Mouse (Mus musculus): ENCODE measurements around the gene Usp46. TPM values are rescaled to one million over a fixed set of nuclear protein-coding genes. Genes with fewer than 3 reads are reported as not detected.

Gene Usp46
- total and polyA plus RNA-seq, 3 experiments: 1.7 to 22.5 (median 16.3) TPM

DNA sequence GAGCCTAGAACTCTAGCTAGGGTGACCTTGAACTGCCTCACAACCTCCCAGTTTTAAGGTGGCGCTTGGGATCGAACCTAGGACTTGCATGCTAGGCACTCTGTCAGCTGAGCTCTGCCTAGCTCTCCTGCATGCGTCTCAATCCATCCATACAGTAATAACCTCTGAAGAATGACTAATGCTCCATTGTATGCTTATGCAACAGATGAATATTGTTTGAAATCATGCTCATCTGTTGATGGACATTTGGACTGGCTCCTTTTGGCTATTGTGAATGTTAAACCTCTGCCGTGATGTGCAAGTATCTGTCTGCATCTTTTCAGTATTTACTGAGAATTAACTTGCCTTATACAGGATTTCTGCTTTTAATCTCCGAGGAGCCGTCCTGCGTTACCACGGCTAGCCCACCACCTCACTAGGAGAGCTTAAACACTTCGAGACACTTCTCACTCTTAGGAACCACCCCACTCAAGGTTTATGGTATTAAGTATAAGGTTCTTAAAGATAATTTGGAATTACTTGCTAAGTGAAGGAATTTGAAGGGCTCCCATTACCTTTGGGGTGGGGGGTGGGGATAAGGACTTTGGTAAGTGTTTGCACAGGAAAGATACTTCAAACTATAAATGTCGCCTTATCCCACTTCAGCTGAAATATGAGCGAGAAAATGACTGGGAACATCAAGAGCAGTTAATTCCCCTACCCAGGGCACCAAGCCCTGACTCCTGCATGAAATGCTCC, 29.1 kb upstream of the Usp46 start:
- H3K4me1 ChIP-seq (ENCODE audit: insufficient read depth, low read depth, low read length): peaks cover 15% of the 10 kb centered on the region
- H3K4me3 ChIP-seq (ENCODE audit: low read depth, low read length): no peak overlapping the region
- H3K9me3 ChIP-seq (replicated peaks): no peaks in the 10 kb centered on the region; the same call in 1 of the 2 replicates
- TF ChIP-seq POLR2AphosphoS5 (IDR thresholded peaks at IDR 0.05; ENCODE audit: insufficient replicate concordance, low read depth, low read length): no peak; the same call in 1 of the 2 replicates
- no peak for TF ChIP-seq GATA2 (IDR thresholded peaks at IDR 0.05; ENCODE audit: borderline replicate concordance, low read depth, low read length)
- no peak for TF ChIP-seq TAL1 (conservative IDR thresholded peaks at IDR 0.05; ENCODE audit: low read depth, low read length)
- TF ChIP-seq GATA1 (IDR thresholded peaks at IDR 0.05; ENCODE audit: borderline replicate concordance, low read length): no peak
- TF ChIP-seq CTCF (IDR thresholded peaks at IDR 0.05; ENCODE audit: low read depth, low read length): no peak
- DNase-seq (ENCODE audit: low spot score) (no peak), ATAC-seq (ENCODE audit: extremely low read depth, insufficient number of reproducible peaks, low FRiP score, poor library complexity, severe bottlenecking) (no peak)
- peaks cover 50% of the 10 kb centered on the region for H3K36me3 ChIP-seq (replicated peaks)
- H3K27me3 ChIP-seq (ENCODE audit: insufficient read depth, low read length): no peaks in the 10 kb centered on the region

GRCm38 (mm10) chr5:74096060-74096459, 27.8 kb upstream of the Usp46 start:
- Histone ChIP-seq H3K9me3 (replicated peaks) (no peaks in the 10 kb centered on the region; the same call in 1 of the 2 replicates), H3K27me3 (ENCODE audit: insufficient read depth, low read length) (no peaks in the 10 kb centered on the region), H3K4me1 (ENCODE audit: insufficient read depth, low read depth, low read length) (peaks cover 17% of the 10 kb centered on the region), H3K4me3 (ENCODE audit: low read depth, low read length) (no peak overlapping the region), H3K36me3 (replicated peaks) (peaks cover 50% of the 10 kb centered on the region)
- no peak for DNase-seq (ENCODE audit: low spot score)
- TF ChIP-seq POLR2AphosphoS5 (IDR thresholded peaks at IDR 0.05; ENCODE audit: insufficient replicate concordance, low read depth, low read length) (no peak), TAL1 (conservative IDR thresholded peaks at IDR 0.05; ENCODE audit: low read depth, low read length) (no peak), GATA2 (IDR thresholded peaks at IDR 0.05; ENCODE audit: borderline replicate concordance, low read depth, low read length) (no peak), CTCF (IDR thresholded peaks at IDR 0.05; ENCODE audit: low read depth, low read length) (no peak), GATA1 (IDR thresholded peaks at IDR 0.05; ENCODE audit: borderline replicate concordance, low read length) (no peak)
- ATAC-seq (ENCODE audit: extremely low read depth, insufficient number of reproducible peaks, low FRiP score, poor library complexity, severe bottlenecking): no peak

DNA sequence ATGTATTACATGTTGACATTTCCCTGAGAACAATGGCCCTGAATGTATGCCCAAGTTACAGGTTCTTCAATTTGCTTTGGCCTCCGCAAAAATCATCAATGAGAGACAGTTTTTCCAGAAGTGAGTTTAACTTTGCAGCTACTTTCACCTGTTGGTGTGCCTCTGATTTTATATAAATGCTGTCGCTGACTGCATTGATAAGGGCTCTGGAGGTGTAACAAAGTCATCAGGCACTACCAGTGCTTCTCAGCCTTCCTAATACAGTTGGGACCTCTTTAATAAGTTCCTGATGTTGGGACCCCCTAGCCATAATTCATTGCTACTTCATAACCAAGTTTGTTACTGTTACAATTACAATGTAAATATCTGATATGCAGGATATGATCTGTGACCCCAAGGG, 27.4 kb upstream of the Usp46 start:
- H3K27me3 ChIP-seq (ENCODE audit: insufficient read depth, low read length): no peaks in the 10 kb centered on the region
- no peak overlapping the region for H3K4me3 ChIP-seq (ENCODE audit: low read depth, low read length)
- peaks cover 17% of the 10 kb centered on the region for H3K4me1 ChIP-seq (ENCODE audit: insufficient read depth, low read depth, low read length)
- no peaks in the 10 kb centered on the region; the same call in 1 of the 2 replicates for H3K9me3 ChIP-seq (replicated peaks)
- TF ChIP-seq GATA1 (IDR thresholded peaks at IDR 0.05; ENCODE audit: borderline replicate concordance, low read length) (no peak), POLR2AphosphoS5 (IDR thresholded peaks at IDR 0.05; ENCODE audit: insufficient replicate concordance, low read depth, low read length) (no peak), TAL1 (conservative IDR thresholded peaks at IDR 0.05; ENCODE audit: low read depth, low read length) (no peak), CTCF (IDR thresholded peaks at IDR 0.05; ENCODE audit: low read depth, low read length) (no peak), GATA2 (IDR thresholded peaks at IDR 0.05; ENCODE audit: borderline replicate concordance, low read depth, low read length) (no peak)
- peaks cover 48% of the 10 kb centered on the region for H3K36me3 ChIP-seq (replicated peaks)
- ATAC-seq (ENCODE audit: extremely low read depth, insufficient number of reproducible peaks, low FRiP score, poor library complexity, severe bottlenecking): no peak
- DNase-seq (ENCODE audit: low spot score): no peak

- DNase-seq (ENCODE audit: low spot score): no peak
- TF ChIP-seq CTCF (IDR thresholded peaks at IDR 0.05; ENCODE audit: low read depth, low read length) (no peak), POLR2AphosphoS5 (IDR thresholded peaks at IDR 0.05; ENCODE audit: insufficient replicate concordance, low read depth, low read length) (no peak), GATA2 (IDR thresholded peaks at IDR 0.05; ENCODE audit: borderline replicate concordance, low read depth, low read length) (no peak), TAL1 (conservative IDR thresholded peaks at IDR 0.05; ENCODE audit: low read depth, low read length) (no peak), GATA1 (IDR thresholded peaks at IDR 0.05; ENCODE audit: borderline replicate concordance, low read length) (no peak)
- no peaks in the 10 kb centered on the region; the same call in 1 of the 2 replicates for H3K9me3 ChIP-seq (replicated peaks)
These were observed 26.7 kb upstream of the Usp46 start for GRCm38 (mm10) chr5:74094841-74095437.

GRCm38 (mm10) chr5:74093556-74094428, 25.6 kb upstream of the Usp46 start:
- ATAC-seq (ENCODE audit: extremely low read depth, insufficient number of reproducible peaks, low FRiP score, poor library complexity, severe bottlenecking) (no peak), DNase-seq (ENCODE audit: low spot score) (no peak)
- H3K4me1 ChIP-seq (ENCODE audit: insufficient read depth, low read depth, low read length): peaks cover 17% of the 10 kb centered on the region
- H3K4me3 ChIP-seq (ENCODE audit: low read depth, low read length): peak overlapping the region; percentile 96
- TF ChIP-seq CTCF (IDR thresholded peaks at IDR 0.05; ENCODE audit: low read depth, low read length): no peak
- TF ChIP-seq POLR2AphosphoS5 (IDR thresholded peaks at IDR 0.05; ENCODE audit: insufficient replicate concordance, low read depth, low read length): no peak
- TF ChIP-seq GATA2 (IDR thresholded peaks at IDR 0.05; ENCODE audit: borderline replicate concordance, low read depth, low read length): no peak
- TF ChIP-seq TAL1 (conservative IDR thresholded peaks at IDR 0.05; ENCODE audit: low read depth, low read length): no peak
- no peak for TF ChIP-seq GATA1 (IDR thresholded peaks at IDR 0.05; ENCODE audit: borderline replicate concordance, low read length)
- H3K27me3 ChIP-seq (ENCODE audit: insufficient read depth, low read length): no peaks in the 10 kb centered on the region
- H3K9me3 ChIP-seq (replicated peaks): no peaks in the 10 kb centered on the region; the same call in 1 of the 2 replicates
- peaks cover 44% of the 10 kb centered on the region for H3K36me3 ChIP-seq (replicated peaks)

More at GRCm38 (mm10) chr5:74094841-74095437, 26.7 kb upstream of the Usp46 start:
- Histone ChIP-seq H3K4me1 (ENCODE audit: insufficient read depth, low read depth, low read length) (peaks cover 17% of the 10 kb centered on the region), H3K36me3 (replicated peaks) (peaks cover 48% of the 10 kb centered on the region), H3K27me3 (ENCODE audit: insufficient read depth, low read length) (no peaks in the 10 kb centered on the region), H3K4me3 (ENCODE audit: low read depth, low read length) (peak overlapping the region; percentile 96; the same call in 1 of the 2 replicates)
- no peak for ATAC-seq (ENCODE audit: extremely low read depth, insufficient number of reproducible peaks, low FRiP score, poor library complexity, severe bottlenecking)

Measured in G1E (cell line).